Mouse (Mus musculus): ENCODE results near the gene Timp4. TPM values are rescaled to one million over a fixed set of nuclear protein-coding genes. Genes with fewer than 3 reads are reported as not detected.
A peak's percentile ranks its signal among the peaks of the same experiment; 100 is the strongest.
"Not testable (repeated sequence)": the region's sequence is repeated elsewhere in the genome, so short reads cannot be mapped to it uniquely, and the experiment has no call there.

The Timp4 gene
- polyA plus RNA-seq, 1 experiment from 2014 or later = 10.2 TPM

GRCm38 (mm10) chr6:115241939-115242338 lies 10.1 kb downstream of the Timp4 start:
- no peak overlapping the region for H3K4me3 ChIP-seq
- H3K27me3 ChIP-seq (replicated peaks) = no peaks in the 10 kb centered on the region
- no peaks in the 10 kb centered on the region for H3K36me3 ChIP-seq (replicated peaks)
- 86% methylated on average over 3 of the region's 3 CpGs for WGBS
- ATAC-seq (replicated peaks) = no peak
- no peak overlapping the region for H3K4me2 ChIP-seq
- H3K9ac ChIP-seq = no peak overlapping the region
- H3K9me3 ChIP-seq = no peaks in the 10 kb centered on the region
- no peak overlapping the region for H3K27ac ChIP-seq
- H3K4me1 ChIP-seq = no peaks in the 10 kb centered on the region

- no peak overlapping the region for H3K4me3 ChIP-seq
- no peaks in the 10 kb centered on the region for H3K36me3 ChIP-seq (replicated peaks)
- no peaks in the 10 kb centered on the region for H3K4me1 ChIP-seq
- no peak overlapping the region for H3K9ac ChIP-seq
- no peak for ATAC-seq (replicated peaks)
- WGBS = 72% methylated on average over 3 of the region's 3 CpGs
- no peak overlapping the region for H3K4me2 ChIP-seq
- H3K9me3 ChIP-seq = no peaks in the 10 kb centered on the region
- no peaks in the 10 kb centered on the region for H3K27me3 ChIP-seq (replicated peaks)
- no peak overlapping the region for H3K27ac ChIP-seq
Measured at GRCm38 (mm10) chr6:115241131-115241699, 10.8 kb downstream of the Timp4 start.

GRCm38 (mm10) chr6:115240431-115240830 lies 11.6 kb downstream of the Timp4 start:
- not testable (repeated sequence) for H3K36me3 ChIP-seq (replicated peaks); H3K4me2 ChIP-seq; H3K27me3 ChIP-seq (replicated peaks); ATAC-seq (replicated peaks); H3K4me3 ChIP-seq; H3K27ac ChIP-seq; H3K9me3 ChIP-seq; H3K4me1 ChIP-seq; H3K9ac ChIP-seq
- 55% methylated on average over 2 of the region's 2 CpGs for WGBS

- H3K36me3 ChIP-seq (replicated peaks) = no peaks in the 10 kb centered on the region
- no peak overlapping the region for H3K27ac ChIP-seq
- no peaks in the 10 kb centered on the region for H3K9me3 ChIP-seq
- H3K4me1 ChIP-seq = no peaks in the 10 kb centered on the region
- no peak overlapping the region for H3K4me2 ChIP-seq
- H3K27me3 ChIP-seq (replicated peaks) = no peaks in the 10 kb centered on the region
- no peak for ATAC-seq (replicated peaks)
- H3K4me3 ChIP-seq = no peak overlapping the region
- no peak overlapping the region for H3K9ac ChIP-seq
- 81% methylated on average over 7 of the region's 7 CpGs for WGBS
Measured at GRCm38 (mm10) chr6:115239335-115239734, 12.7 kb downstream of the Timp4 start.

- WGBS = 88% methylated on average over 9 of the region's 9 CpGs
- no peaks in the 10 kb centered on the region for H3K9me3 ChIP-seq
- no peak overlapping the region for H3K27ac ChIP-seq
- H3K4me3 ChIP-seq = no peak overlapping the region
- no peaks in the 10 kb centered on the region for H3K36me3 ChIP-seq (replicated peaks)
- no peak overlapping the region for H3K9ac ChIP-seq
- H3K4me2 ChIP-seq = no peak overlapping the region
- H3K4me1 ChIP-seq = no peaks in the 10 kb centered on the region
- H3K27me3 ChIP-seq (replicated peaks) = no peaks in the 10 kb centered on the region
- ATAC-seq (replicated peaks) = no peak
Measured at GRCm38 (mm10) chr6:115238031-115239027, 13.7 kb downstream of the Timp4 start.

GRCm38 (mm10) chr6:115232562-115232961 lies 19.4 kb downstream of the Timp4 start:
- H3K9me3 ChIP-seq = no peaks in the 10 kb centered on the region
- no peak overlapping the region for H3K9ac ChIP-seq
- no peak overlapping the region for H3K4me3 ChIP-seq
- ATAC-seq (replicated peaks) = no peak
- H3K27me3 ChIP-seq (replicated peaks) = no peaks in the 10 kb centered on the region
- H3K4me1 ChIP-seq = no peaks in the 10 kb centered on the region
- H3K36me3 ChIP-seq (replicated peaks) = no peaks in the 10 kb centered on the region
- 81% methylated on average over 1 of the region's 1 CpGs for WGBS
- H3K27ac ChIP-seq = no peak overlapping the region
- H3K4me2 ChIP-seq = no peak overlapping the region

GRCm38 (mm10) chr6:115231836-115232235 lies 20.2 kb downstream of the Timp4 start:
- WGBS = 87% methylated on average over 4 of the region's 4 CpGs
- Histone ChIP-seq H3K27ac (no peak overlapping the region), H3K4me3 (no peak overlapping the region), H3K27me3 (replicated peaks) (no peaks in the 10 kb centered on the region), H3K4me2 (no peak overlapping the region), H3K9me3 (no peaks in the 10 kb centered on the region), H3K4me1 (no peaks in the 10 kb centered on the region), H3K9ac (no peak overlapping the region), H3K36me3 (replicated peaks) (no peaks in the 10 kb centered on the region)
- ATAC-seq (replicated peaks) = no peak

GRCm38 (mm10) chr6:115230557-115230956 lies 21.4 kb downstream of the Timp4 start:
- Histone ChIP-seq H3K4me1 (no peaks in the 10 kb centered on the region), H3K4me3 (no peak overlapping the region), H3K27ac (no peak overlapping the region), H3K9ac (no peak overlapping the region), H3K4me2 (no peak overlapping the region), H3K36me3 (replicated peaks) (no peaks in the 10 kb centered on the region), H3K27me3 (replicated peaks) (no peaks in the 10 kb centered on the region), H3K9me3 (no peaks in the 10 kb centered on the region)
- no peak for ATAC-seq (replicated peaks)
- 83% methylated on average over 3 of the region's 3 CpGs for WGBS

GRCm38 (mm10) chr6:115227529-115227928 lies 24.5 kb downstream of the Timp4 start:
- peak; percentile 74 for ATAC-seq (replicated peaks)
- no peaks in the 10 kb centered on the region for H3K9me3 ChIP-seq
- 4% methylated on average over 2 of the region's 2 CpGs for WGBS

GRCm38 (mm10) chr6:115227043-115227442 lies 25.0 kb downstream of the Timp4 start, which contains the start of gene Gm17482:
Gene Gm17482, plus strand, starts transcription at chr6:115227343.
- Histone ChIP-seq H3K4me1 (no peaks in the 10 kb centered on the region), H3K27ac (no peak within 1 kb of the TSS), H3K9me3 (no peaks in the 10 kb centered on the region), H3K9ac (no peak within 1 kb of the TSS), H3K4me3 (no peak within 1 kb of the TSS), H3K27me3 (replicated peaks) (no peaks in the 10 kb centered on the region), H3K4me2 (no peak within 1 kb of the TSS), H3K36me3 (replicated peaks) (no peaks in the 10 kb centered on the region)
- 71% methylated on average over 4 of the region's 4 CpGs for WGBS
- peak; percentile 27; the same call in 1 of the 2 replicates for ATAC-seq (replicated peaks)

More at GRCm38 (mm10) chr6:115227529-115227928, 24.5 kb downstream of the Timp4 start:
- Histone ChIP-seq H3K36me3 (replicated peaks) (no peaks in the 10 kb centered on the region), H3K4me1 (no peaks in the 10 kb centered on the region), H3K4me2 (no peak overlapping the region), H3K27me3 (replicated peaks) (no peaks in the 10 kb centered on the region), H3K27ac (no peak overlapping the region), H3K9ac (no peak overlapping the region), H3K4me3 (no peak overlapping the region)

GRCm38 (mm10) chr6:115225519-115225918 lies 26.5 kb downstream of the Timp4 start:
- H3K4me1 ChIP-seq = no peaks in the 10 kb centered on the region
- no peak overlapping the region for H3K27ac ChIP-seq
- no peaks in the 10 kb centered on the region for H3K36me3 ChIP-seq (replicated peaks)
- no peak overlapping the region for H3K9ac ChIP-seq
- no peak overlapping the region for H3K4me3 ChIP-seq
- WGBS = 52% methylated on average over 3 of the region's 3 CpGs
- no peaks in the 10 kb centered on the region for H3K9me3 ChIP-seq
- H3K27me3 ChIP-seq (replicated peaks) = no peaks in the 10 kb centered on the region
- no peak overlapping the region for H3K4me2 ChIP-seq
- no peak for ATAC-seq (replicated peaks)

GRCm38 (mm10) chr6:115221215-115221641 lies 30.8 kb downstream of the Timp4 start:
- Histone ChIP-seq H3K4me1 (no peaks in the 10 kb centered on the region), H3K9me3 (no peaks in the 10 kb centered on the region), H3K4me2 (no peak overlapping the region), H3K36me3 (replicated peaks) (no peaks in the 10 kb centered on the region), H3K27ac (no peak overlapping the region), H3K4me3 (no peak overlapping the region), H3K9ac (no peak overlapping the region), H3K27me3 (replicated peaks) (no peaks in the 10 kb centered on the region)
- no peak for ATAC-seq (replicated peaks)
- WGBS = 84% methylated on average over 8 of the region's 8 CpGs

Measured in midbrain, embryonic 15.5 days (tissue).